Mouse (Mus musculus) heart, embryonic 14.5 days (tissue): ENCODE results near the gene Dthd1. TPM values are rescaled to one million over a fixed set of nuclear protein-coding genes. Genes with fewer than 3 reads are reported as not detected.

Source experiments
- ATAC-seq: fragments of 200-750 bp; cut with Nextera tagmentation; 2 replicates; pipeline ENCODE4 v1.8.0; 2017; ENCODE audit warnings: low read depth, moderate TSS enrichment; ENCODE audit not compliant: insufficient number of reproducible peaks, insufficient read depth, low FRiP score
- H3K27ac ChIP-seq, 2 experiments: fragments of 200-500 bp in 1 of 2; fragments of 300-500 bp in 1 of 2; sonication (generic) in 1 of 2; replicated peaks in 1 of 2; 2 replicates each; pipeline ENCODE4 v1.5.1; 2012 to 2014; ENCODE audit warnings: low read depth in 2 of 2, low read length in 2 of 2, control low read depth in 1 of 2, mild to moderate bottlenecking in 1 of 2, mixed read lengths in 1 of 2; ENCODE audit not compliant: control insufficient read depth in 1 of 2, insufficient read depth in 1 of 2
- H3K27me3 ChIP-seq: fragments of 300-500 bp; sonication (generic); 2 replicates; pipeline ENCODE4 v1.6.1; 2014; ENCODE audit warnings: mild to moderate bottlenecking, low read length, control low read depth; ENCODE audit not compliant: control insufficient read depth, insufficient read depth
- H3K36me3 ChIP-seq: fragments of 300-500 bp; sonication (generic); 2 replicates; pipeline ENCODE4 v1.6.1; 2014; ENCODE audit warnings: mild to moderate bottlenecking, control low read depth, low read length, mixed read lengths; ENCODE audit not compliant: control insufficient read depth, insufficient read depth
- H3K4me1 ChIP-seq, 2 experiments: fragments of 200-500 bp in 1 of 2; fragments of 300-500 bp in 1 of 2; sonication (generic) in 1 of 2; 2 replicates each; pipeline ENCODE4 v1.6.1; 2012 to 2014; ENCODE audit warnings: low read length in 2 of 2, control low read depth in 1 of 2, mixed read lengths in 1 of 2; ENCODE audit not compliant: control insufficient read depth in 2 of 2, insufficient read depth in 2 of 2
- H3K4me2 ChIP-seq: fragments of 300-500 bp; sonication (generic); 2 replicates; pipeline ENCODE4 v1.6.1; 2014; ENCODE audit warnings: mild to moderate bottlenecking, low read length
- H3K4me3 ChIP-seq, 2 experiments: fragments of 200-500 bp in 1 of 2; fragments of 300-500 bp in 1 of 2; sonication (generic) in 1 of 2; 2 replicates each; pipeline ENCODE4 v1.5.1; 2012 to 2014; ENCODE audit warnings: low read length in 2 of 2, mild to moderate bottlenecking in 2 of 2, control low read depth in 1 of 2, low read depth in 1 of 2, moderate library complexity in 1 of 2; ENCODE audit not compliant: control insufficient read depth in 1 of 2, insufficient read depth in 1 of 2
- H3K9ac ChIP-seq: fragments of 300-500 bp; sonication (generic); 2 replicates; pipeline ENCODE4 v1.6.1; 2014; ENCODE audit warnings: mild to moderate bottlenecking, low read length
- H3K9me3 ChIP-seq: fragments of 300-500 bp; sonication (generic); 2 replicates; pipeline ENCODE4 v1.6.1; 2016; ENCODE audit warnings: low read length, control low read depth; ENCODE audit not compliant: control insufficient read depth
- WGBS: fragments of 180-500 bp; shearing (Covaris S2); extraction: QIAGEN DNeasy Blood & Tissue Kit; methylation state at CpG from one replicate; pipeline ENCODE4 v1.1.7; 2014; 5-methylcytosine and 5-hydroxymethylcytosine counted together
- polyA plus RNA-seq: library from polyadenylated mRNA; unstranded; fragments of >200 nt; fragmentation: Nextera tagmentation; extraction: Ambion mirVana; gene quantifications from 2 replicates; pipeline ENCODE4 v1.2.1, GENCODE M21; 2014

Dthd1 gene
- polyA plus RNA-seq, 1 experiment from 2014 or later: 0.11 TPM

GRCm38 (mm10) chr5:62786809-62787208, 26.8 kb upstream of the Dthd1 start:
- 73% methylated on average over 3 of the region's 3 CpGs for WGBS
- Histone ChIP-seq H3K4me3 (no peak overlapping the region), H3K4me1 (no peaks in the 10 kb centered on the region), H3K9me3 (0 out of 2 replicates have a peak, but pooled peaks cover 4% of the 10 kb centered on the region), H3K27me3 (no peaks in the 10 kb centered on the region), H3K4me2 (no peak overlapping the region), H3K9ac (no peak overlapping the region), H3K36me3 (no peaks in the 10 kb centered on the region), H3K27ac (no peak overlapping the region)
- ATAC-seq: no peak

GRCm38 (mm10) chr5:62790921-62791564, 22.6 kb upstream of the Dthd1 start:
- Histone ChIP-seq H3K4me1 (no peaks in the 10 kb centered on the region), H3K27ac (no peak overlapping the region), H3K4me2 (no peak overlapping the region), H3K4me3 (no peak overlapping the region), H3K9me3 (0 out of 2 replicates have a peak, but pooled peaks cover 4% of the 10 kb centered on the region), H3K27me3 (no peaks in the 10 kb centered on the region), H3K36me3 (no peaks in the 10 kb centered on the region), H3K9ac (no peak overlapping the region)
- ATAC-seq: no peak
- 85% methylated on average over 5 of the region's 5 CpGs for WGBS

GRCm38 (mm10) chr5:62792776-62793175, 20.8 kb upstream of the Dthd1 start:
- no peaks in the 10 kb centered on the region for H3K4me1 ChIP-seq
- no peak for ATAC-seq
- no peak overlapping the region for H3K4me2 ChIP-seq
- no peaks in the 10 kb centered on the region for H3K9me3 ChIP-seq
- H3K9ac ChIP-seq: no peak overlapping the region
- no peaks in the 10 kb centered on the region for H3K36me3 ChIP-seq
- H3K4me3 ChIP-seq: no peak overlapping the region
- H3K27me3 ChIP-seq: no peaks in the 10 kb centered on the region
- WGBS: 85% methylated on average over 1 of the region's 1 CpGs
- no peak overlapping the region for H3K27ac ChIP-seq

GRCm38 (mm10) chr5:62814072-62814414, 420 bp downstream of the Dthd1 start:
- no peaks in the 10 kb centered on the region for H3K27me3 ChIP-seq
- H3K9me3 ChIP-seq: no peaks in the 10 kb centered on the region
- H3K27ac ChIP-seq: no peak overlapping the region
- no peaks in the 10 kb centered on the region for H3K36me3 ChIP-seq
- WGBS: 69% methylated on average over 1 of the region's 1 CpGs
- no peaks in the 10 kb centered on the region for H3K4me1 ChIP-seq
- ATAC-seq: no peak
- no peak overlapping the region for H3K4me2 ChIP-seq
- H3K4me3 ChIP-seq: no peak overlapping the region
- H3K9ac ChIP-seq: no peak overlapping the region

GRCm38 (mm10) chr5:62815741-62816140, 2.1 kb downstream of the Dthd1 start:
- Histone ChIP-seq H3K4me3 (no peak overlapping the region), H3K9me3 (no peaks in the 10 kb centered on the region), H3K9ac (no peak overlapping the region), H3K4me2 (no peak overlapping the region), H3K4me1 (no peaks in the 10 kb centered on the region), H3K27ac (no peak overlapping the region), H3K27me3 (no peaks in the 10 kb centered on the region), H3K36me3 (no peaks in the 10 kb centered on the region)
- WGBS: 67% methylated on average over 1 of the region's 1 CpGs
- ATAC-seq: no peak

GRCm38 (mm10) chr5:62819567-62819966, 5.9 kb downstream of the Dthd1 start:
- no peaks in the 10 kb centered on the region for H3K4me1 ChIP-seq
- H3K27me3 ChIP-seq: no peaks in the 10 kb centered on the region
- H3K9me3 ChIP-seq: no peaks in the 10 kb centered on the region
- H3K36me3 ChIP-seq: no peaks in the 10 kb centered on the region
- no peak overlapping the region for H3K27ac ChIP-seq
- no peak overlapping the region for H3K4me3 ChIP-seq
- H3K4me2 ChIP-seq: no peak overlapping the region
- no peak for ATAC-seq
- WGBS: 76% methylated on average over 2 of the region's 2 CpGs
- H3K9ac ChIP-seq: no peak overlapping the region

- Histone ChIP-seq H3K4me1 (no peaks in the 10 kb centered on the region), H3K9ac (no peak overlapping the region), H3K4me3 (no peak overlapping the region), H3K36me3 (no peaks in the 10 kb centered on the region), H3K9me3 (no peaks in the 10 kb centered on the region), H3K27me3 (no peaks in the 10 kb centered on the region), H3K4me2 (no peak overlapping the region), H3K27ac (no peak overlapping the region)
- no peak for ATAC-seq
- WGBS: 69% methylated on average over 8 of the region's 8 CpGs
Measured at GRCm38 (mm10) chr5:62820363-62821271, 7.0 kb downstream of the Dthd1 start.
